7 mouse cellular contexts compared by ENCODE assay signal in genomic region chr10:107271321-107272130, GRCm38 (mm10). TPM values are rescaled to one million over a fixed set of nuclear protein-coding genes. Genes with fewer than 3 reads are reported as not detected.
DNase-seq lines count a peak whose midpoint lies in the region; ATAC-seq and TF ChIP-seq lines count a peak whose summit lies in the region.

Gene Lin7a, plus strand, starts transcription at chr10:107271686.

- peak within 1 kb of the TSS; percentile 56 for H3K4me3 ChIP-seq in ES-Bruce4 (ENCODE audit: low read depth, low read length)
- H3K4me3 ChIP-seq in forebrain, embryonic 10.5 days, result peak within 1 kb of the TSS; percentile 78
- peak within 1 kb of the TSS; percentile 55 for H3K4me3 ChIP-seq in intestine, embryonic 14.5 days (ENCODE audit: low read depth, low read length)
- peak within 1 kb of the TSS; percentile 59 for H3K4me3 ChIP-seq in limb, embryonic 11.5 days (ENCODE audit: low read depth, low read length)
- peak within 1 kb of the TSS; percentile 88 for H3K4me3 ChIP-seq in neural tube, embryonic 15.5 days (replicated peaks)

- no peaks in the 10 kb centered on the region for H3K9me3 ChIP-seq in ES-Bruce4 (replicated peaks; ENCODE audit: control insufficient read depth, insufficient read depth, low read length, poor library complexity, severe bottlenecking)
- no peaks in the 10 kb centered on the region for H3K9me3 ChIP-seq in forebrain, embryonic 10.5 days
- no peaks in the 10 kb centered on the region for H3K9me3 ChIP-seq in intestine, embryonic 14.5 days (ENCODE audit: control insufficient read depth, low read length)
- H3K9me3 ChIP-seq in limb, embryonic 11.5 days (ENCODE audit: control insufficient read depth, low read length), result no peaks in the 10 kb centered on the region
- no peaks in the 10 kb centered on the region for H3K9me3 ChIP-seq in neural tube, embryonic 15.5 days (replicated peaks)

- H3K27me3 ChIP-seq in ES-Bruce4 (ENCODE audit: control insufficient read depth, insufficient read depth, low read length, poor library complexity, severe bottlenecking), result peaks cover 8% of the 10 kb centered on the region
- peaks cover 52% of the 10 kb centered on the region for H3K27me3 ChIP-seq in forebrain, embryonic 10.5 days (ENCODE audit: poor library complexity, severe bottlenecking)
- peaks cover 21% of the 10 kb centered on the region for H3K27me3 ChIP-seq in intestine, embryonic 14.5 days (replicated peaks; ENCODE audit: control insufficient read depth, insufficient read depth, low read length)
- H3K27me3 ChIP-seq in limb, embryonic 11.5 days (ENCODE audit: control insufficient read depth, insufficient read depth, low read length), result peaks cover 24% of the 10 kb centered on the region
- no peaks in the 10 kb centered on the region for H3K27me3 ChIP-seq in neural tube, embryonic 15.5 days (replicated peaks)

- H3K4me1 ChIP-seq in ES-Bruce4 (ENCODE audit: control insufficient read depth, insufficient read depth, low read length), result no peaks in the 10 kb centered on the region
- peaks cover 20% of the 10 kb centered on the region for H3K4me1 ChIP-seq in forebrain, embryonic 10.5 days
- no peaks in the 10 kb centered on the region for H3K4me1 ChIP-seq in intestine, embryonic 14.5 days (replicated peaks; ENCODE audit: control insufficient read depth, insufficient read depth, low read length)
- H3K4me1 ChIP-seq in limb, embryonic 11.5 days (ENCODE audit: control insufficient read depth, insufficient read depth, low read length), result peaks cover 3% of the 10 kb centered on the region; the same call in 1 of the 2 replicates
- H3K4me1 ChIP-seq in neural tube, embryonic 15.5 days, result peaks cover 17% of the 10 kb centered on the region

- H3K4me2 ChIP-seq in intestine, embryonic 14.5 days (ENCODE audit: low read length), result peak within 1 kb of the TSS; percentile 88
- H3K4me2 ChIP-seq in limb, embryonic 11.5 days (ENCODE audit: low read depth, severe bottlenecking), result peak within 1 kb of the TSS; percentile 99
- peak within 1 kb of the TSS; percentile 77 for H3K4me2 ChIP-seq in neural tube, embryonic 15.5 days

- 2% methylated on average over 38 of the region's 38 CpGs for WGBS in forebrain, embryonic 10.5 days
- WGBS in intestine, embryonic 14.5 days, result 3% methylated on average over 38 of the region's 38 CpGs
- 3% methylated on average over 36 of the region's 38 CpGs for WGBS in limb, embryonic 11.5 days
- under 1% methylated on average over 38 of the region's 38 CpGs for WGBS in neural tube, embryonic 15.5 days

- H3K27ac ChIP-seq in ES-Bruce4 (ENCODE audit: insufficient read depth, low read length), result no peak within 1 kb of the TSS
- peak within 1 kb of the TSS; percentile 77 for H3K27ac ChIP-seq in forebrain, embryonic 10.5 days
- 0 out of 2 replicates have a peak within 1 kb of the TSS, but pooled peaks have one; percentile 22 for H3K27ac ChIP-seq in intestine, embryonic 14.5 days (ENCODE audit: low read depth)
- no peak within 1 kb of the TSS for H3K27ac ChIP-seq in limb, embryonic 11.5 days (replicated peaks; ENCODE audit: low read depth, low read length)
- peak within 1 kb of the TSS; percentile 93 for H3K27ac ChIP-seq in neural tube, embryonic 15.5 days (replicated peaks)

- TF ChIP-seq POLR2A in ES-Bruce4 (IDR thresholded peaks at IDR 0.05; ENCODE audit: insufficient read depth, low read length), result no peak

- no peaks in the 10 kb centered on the region for H3K36me3 ChIP-seq in ES-Bruce4 (ENCODE audit: control insufficient read depth, insufficient read depth, low read length, poor library complexity, severe bottlenecking)
- no peaks in the 10 kb centered on the region for H3K36me3 ChIP-seq in forebrain, embryonic 10.5 days (replicated peaks)
- H3K36me3 ChIP-seq in intestine, embryonic 14.5 days (ENCODE audit: control insufficient read depth, insufficient read depth, low read length), result no peaks in the 10 kb centered on the region
- H3K36me3 ChIP-seq in limb, embryonic 11.5 days (ENCODE audit: control insufficient read depth, insufficient read depth, low read length), result no peaks in the 10 kb centered on the region
- no peaks in the 10 kb centered on the region for H3K36me3 ChIP-seq in neural tube, embryonic 15.5 days

- no peak for TF ChIP-seq EP300 in ES-Bruce4 (IDR thresholded peaks at IDR 0.05; ENCODE audit: insufficient read depth, low read depth, low read length)

- 0 out of 2 replicates have a peak within 1 kb of the TSS, but pooled peaks have one; percentile 14 for H3K9ac ChIP-seq in ES-Bruce4 (ENCODE audit: low read depth, poor library complexity, severe bottlenecking)
- peak within 1 kb of the TSS; percentile 44 for H3K9ac ChIP-seq in intestine, embryonic 14.5 days (ENCODE audit: low read length)
- peak within 1 kb of the TSS; percentile 58 for H3K9ac ChIP-seq in limb, embryonic 11.5 days (ENCODE audit: low read length)
- peak within 1 kb of the TSS; percentile 89 for H3K9ac ChIP-seq in neural tube, embryonic 15.5 days (replicated peaks)

- no peak for TF ChIP-seq CTCF in ES-Bruce4 (IDR thresholded peaks at IDR 0.05; ENCODE audit: low read depth, low read length)

- DNase-seq in Muller cell, postnatal 12 days (ENCODE audit: inconsistent ontology term), result peak; percentile 17
- DNase-seq in forebrain, embryonic 10.5 days (ENCODE audit: extremely low spot score, low spot score), result no peak
- peak; percentile 76 for DNase-seq in intestine, embryonic 14.5 days (ENCODE audit: low spot score)
- DNase-seq in limb, embryonic 11.5 days (ENCODE audit: low spot score), result peak; percentile 59
- no peak for DNase-seq in spleen, adult 12 weeks (ENCODE audit: low spot score)

- peak; percentile 53 for ATAC-seq in intestine, embryonic 14.5 days (replicated peaks; ENCODE audit: low FRiP score, low TSS enrichment, low read depth)
- peak; percentile 55; the same call in 1 of the 2 replicates for ATAC-seq in limb, embryonic 11.5 days (ENCODE audit: insufficient number of reproducible peaks, low FRiP score, low TSS enrichment, low read depth)
- ATAC-seq in neural tube, embryonic 15.5 days (ENCODE audit: low FRiP score), result peak; percentile 82

RNA-seq across cellular contexts. Expression of gene Lin7a, which starts in this region (rescaled TPM):
- polyA plus RNA-seq in ES-Bruce4 (2011; ENCODE audit: insufficient read depth, insufficient read length, low read depth, missing spikeins), result not detected in 2 replicates
- 1.1 and 1.4 TPM in 2 replicates for polyA plus RNA-seq in forebrain, embryonic 10.5 days (2016; fragmentation: Nextera tagmentation; extraction: Ambion mirVana)
- 5.9 and 7.7 TPM in 2 replicates for polyA plus RNA-seq in intestine, embryonic 14.5 days (2014; fragmentation: Nextera tagmentation; extraction: Ambion mirVana)
- polyA plus RNA-seq in limb, embryonic 11.5 days (2014; fragmentation: Nextera tagmentation; extraction: Ambion mirVana), result 1.3 and 1.8 TPM in 2 replicates
- 34.5 and 40.3 TPM in 2 replicates for polyA plus RNA-seq in neural tube, embryonic 15.5 days (2015; fragmentation: Nextera tagmentation; extraction: Ambion mirVana)

Comparison
In these comparisons a context has a peak if more than half of its experiments do, and no peak if none do; other contexts are left out.
1. H3K27ac ChIP-seq: peak in forebrain, embryonic 10.5 days (single experiment), intestine, embryonic 14.5 days (single experiment) and neural tube, embryonic 15.5 days (single experiment); none in ES-Bruce4 (single experiment) and limb, embryonic 11.5 days (single experiment).
2. H3K9ac ChIP-seq: peak in every context shown above with its lines; median percentile 89 in neural tube, embryonic 15.5 days; 58 in limb, embryonic 11.5 days; 44 in intestine, embryonic 14.5 days; 14 in ES-Bruce4.
3. DNase-seq: peak in Muller cell, postnatal 12 days (single experiment), intestine, embryonic 14.5 days (single experiment) and limb, embryonic 11.5 days (single experiment); none in forebrain, embryonic 10.5 days (single experiment) and spleen, adult 12 weeks (single experiment).
4. Peak in every context shown above with its lines, with median percentiles within 50 percentile points of each other: H3K4me3 ChIP-seq, ATAC-seq and H3K4me2 ChIP-seq.